Mouse (Mus musculus) right cerebral cortex, postnatal 10 days (tissue): ENCODE measurements around the gene Pls1.

ENCODE experiments used
- DNase-seq, 2 experiments: peaks; one replicate each; pipeline ENCODE4 v3.0.0; 2021; ENCODE audit warnings: low spot score in 2 of 2

Pls1 gene

GRCm38 (mm10) chr9:95844825-95845460 is at the start of gene Pls1:
Pls1 (minus strand) TSS chr9:95845311.
- DNase-seq = peak; percentile 88 to 92

GRCm38 (mm10) chr9:95882751-95883150 is 37.6 kb upstream of the Pls1 start:
- DNase-seq = no peak

- no peak for DNase-seq
Measured at GRCm38 (mm10) chr9:95878246-95878645, 33.1 kb upstream of the Pls1 start.

DNA sequence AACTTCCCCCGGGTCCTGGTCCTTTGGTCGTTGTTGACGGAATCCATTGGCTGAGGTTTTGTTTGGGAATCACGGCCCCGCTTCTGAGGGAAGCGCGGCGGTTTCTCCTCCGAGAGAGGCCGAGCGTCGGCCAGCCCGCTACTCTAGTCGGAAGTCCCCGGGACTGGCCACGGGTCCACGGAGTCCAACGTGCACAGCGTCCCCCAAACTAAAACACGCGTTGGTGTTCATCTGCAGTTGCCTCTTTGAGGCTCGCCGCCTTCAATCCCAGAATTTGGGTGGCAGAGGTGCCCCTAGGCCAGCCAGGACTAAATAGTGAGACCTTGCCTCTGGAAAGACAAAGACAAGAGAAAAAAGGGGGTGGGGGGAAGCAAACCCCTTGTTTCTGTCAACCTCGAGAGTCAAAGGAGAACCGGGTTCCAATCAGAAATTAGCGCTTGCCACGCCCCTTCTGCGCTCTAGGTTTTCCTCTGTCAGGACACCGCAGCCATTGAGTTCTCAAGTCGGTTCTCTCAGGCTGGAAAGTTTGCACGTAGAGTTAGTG is 13.0 kb upstream of the Pls1 start:
- no peak for DNase-seq

- DNase-seq = peak; percentile 94 to 95
Measured at GRCm38 (mm10) chr9:95857414-95858026, 12.4 kb upstream of the Pls1 start, which contains the start of gene Atr. Atr (plus strand) TSS chr9:95857597.

DNA sequence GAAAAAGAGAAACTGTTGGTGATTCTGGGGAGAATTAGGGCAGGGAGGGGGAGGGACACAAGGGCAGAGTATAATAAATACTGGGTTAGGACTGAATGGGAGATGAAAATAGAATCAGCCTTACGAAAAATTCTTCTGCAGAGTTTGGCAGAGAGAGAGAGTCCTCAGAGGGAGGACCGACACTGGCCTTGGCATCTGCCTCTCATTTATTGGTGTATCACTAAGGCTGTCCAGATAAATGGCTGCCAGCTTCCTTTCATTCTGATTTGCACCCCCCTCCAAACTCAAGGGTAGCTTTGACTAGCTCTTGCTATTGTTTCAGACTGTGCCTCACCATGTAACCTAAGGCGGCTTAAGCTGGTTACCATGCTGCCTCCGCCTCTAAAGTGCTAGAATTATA is 10.9 kb upstream of the Pls1 start:
- DNase-seq = no peak

DNA sequence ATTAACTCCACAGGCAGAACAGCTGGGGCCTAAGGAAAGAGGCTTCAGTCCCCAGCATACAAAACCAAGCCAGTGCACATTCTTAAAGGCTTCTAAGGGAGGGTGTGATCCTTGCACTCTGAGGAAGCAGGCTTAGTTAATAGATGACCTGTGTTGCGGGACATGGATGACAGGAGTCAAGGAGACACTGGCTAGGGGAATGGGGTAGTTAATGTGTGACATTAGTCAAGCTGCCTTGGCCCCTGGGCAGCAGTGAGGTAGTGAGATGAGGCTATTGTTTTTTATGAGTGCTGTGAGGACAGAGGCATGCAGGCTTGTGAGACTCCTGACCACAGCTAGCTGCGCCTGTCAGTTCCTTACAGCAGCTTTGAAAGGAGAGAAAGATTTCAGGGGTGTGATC is 9.8 kb upstream of the Pls1 start:
- DNase-seq = no peak

DNA sequence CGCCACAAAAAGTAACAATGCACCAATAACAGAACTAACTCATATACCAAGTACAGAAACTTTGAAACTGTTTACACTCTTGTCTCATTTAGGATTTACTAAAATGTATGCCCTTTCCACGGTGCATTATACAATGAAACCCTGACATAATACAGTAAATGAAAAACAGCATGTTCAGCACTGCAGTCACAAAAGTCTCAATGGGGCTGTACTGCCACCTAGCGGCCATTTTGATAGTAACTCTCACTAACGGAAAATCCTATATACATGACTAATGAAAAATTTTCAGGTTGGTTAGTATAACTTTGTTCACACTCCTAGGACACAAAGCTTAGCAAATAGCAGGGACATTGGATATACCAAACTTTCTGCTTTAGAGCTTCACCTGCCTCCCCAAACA is 7.8 kb upstream of the Pls1 start:
- peak; percentile 75 to 88 for DNase-seq

DNA sequence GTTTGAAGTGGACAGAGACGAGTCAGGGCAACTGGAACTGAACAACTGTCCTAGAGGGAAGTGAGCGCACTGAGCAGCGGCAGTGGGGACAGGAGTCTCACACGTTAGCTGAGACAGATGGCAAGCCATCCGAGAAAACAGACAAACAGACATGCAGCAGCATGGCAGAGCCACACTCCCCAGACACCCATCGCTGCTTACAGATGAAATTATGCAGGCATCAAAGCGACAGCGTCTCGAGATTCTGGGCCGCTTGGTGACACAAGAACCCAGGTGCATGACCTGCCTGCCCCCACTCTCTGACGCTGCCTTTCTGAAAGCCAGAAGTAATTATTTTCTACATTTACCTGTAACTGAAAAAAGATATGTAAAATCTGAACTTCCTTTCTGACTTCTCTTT is 6.6 kb upstream of the Pls1 start:
- no peak for DNase-seq

- no peak for DNase-seq
Measured at GRCm38 (mm10) chr9:95845711-95846110, 600 bp upstream of the Pls1 start.

GRCm38 (mm10) chr9:95839424-95839823 is 5.7 kb downstream of the Pls1 start:
- no peak for DNase-seq

DNA sequence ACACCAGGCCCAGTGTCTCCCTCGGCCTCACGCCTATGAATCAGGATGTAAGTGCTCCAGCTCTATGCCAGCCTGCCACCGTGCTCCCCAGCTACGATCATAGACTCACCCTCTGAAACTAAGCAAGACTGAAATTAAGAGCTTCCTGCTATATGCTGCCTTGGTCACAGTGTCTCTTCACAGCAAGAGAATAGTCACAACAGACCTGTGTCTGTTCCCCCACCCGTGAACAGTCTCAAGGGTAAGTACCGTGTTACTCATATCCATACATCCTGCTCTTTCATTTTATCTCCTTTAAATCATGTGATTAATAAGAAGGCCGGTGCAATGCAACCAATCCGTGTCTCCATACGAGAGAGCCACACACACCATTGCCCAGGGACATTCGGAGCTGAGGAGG is 9.4 kb downstream of the Pls1 start:
- DNase-seq = no peak

- no peak for DNase-seq
Measured at GRCm38 (mm10) chr9:95834799-95835198, 10.3 kb downstream of the Pls1 start.

DNA sequence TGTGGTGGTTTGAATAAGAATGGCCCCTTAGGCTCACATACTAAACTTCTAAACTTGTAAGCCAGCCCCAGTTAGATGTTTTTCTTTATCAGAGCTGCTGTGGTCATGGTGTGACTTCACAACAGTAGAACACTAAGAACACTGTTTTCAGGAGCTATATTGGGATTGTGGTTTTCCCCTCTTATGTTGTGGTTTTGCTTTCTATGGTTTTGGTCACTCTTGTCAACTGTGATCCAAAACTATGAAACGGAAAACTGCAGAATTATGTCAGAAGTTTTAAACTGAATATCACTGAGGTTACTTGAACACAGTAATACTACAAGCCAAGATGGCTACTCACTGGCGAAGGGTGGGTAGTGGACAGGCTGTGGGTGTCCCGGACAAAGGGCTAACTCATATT is 12.4 kb downstream of the Pls1 start:
- DNase-seq = no peak

DNA sequence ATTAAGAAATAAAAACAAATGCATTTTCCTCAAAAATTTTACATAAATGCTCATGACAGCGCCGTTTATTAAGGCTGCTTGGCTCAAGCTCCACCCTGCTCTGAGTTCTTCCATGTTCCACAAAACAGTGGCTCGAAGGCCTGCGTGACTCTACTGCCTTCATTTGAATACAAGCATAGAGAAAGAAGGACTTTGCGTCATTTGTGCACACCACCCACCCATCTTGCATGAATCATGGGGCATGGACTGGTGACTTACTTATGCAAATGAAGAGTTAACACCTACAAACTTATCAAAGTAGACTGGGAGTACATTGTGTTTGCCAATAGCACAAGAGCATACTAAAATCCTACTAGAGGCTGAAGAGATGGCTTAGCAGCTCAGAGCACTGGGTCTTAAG is 17.5 kb downstream of the Pls1 start:
- no peak for DNase-seq

GRCm38 (mm10) chr9:95822531-95822930 is 22.6 kb downstream of the Pls1 start:
- no peak for DNase-seq

DNA sequence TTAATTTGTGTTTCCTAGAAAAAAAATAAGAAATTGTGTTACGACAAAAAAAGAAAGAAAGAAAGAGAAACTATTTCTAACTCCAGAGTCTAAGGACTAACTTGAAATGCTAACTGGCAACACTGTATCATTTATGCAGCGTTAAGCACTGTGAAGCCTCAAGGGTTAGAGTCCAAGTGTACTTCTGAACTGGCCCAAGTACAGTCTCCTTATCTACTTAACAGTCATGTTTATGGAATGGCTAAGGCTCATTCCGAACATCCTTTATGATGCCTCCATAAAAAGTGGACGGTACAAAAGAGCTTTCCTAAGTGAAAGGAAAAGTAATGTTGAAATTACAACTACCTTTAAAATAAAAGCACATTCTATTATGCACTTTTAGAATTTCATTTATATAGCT is 29.4 kb downstream of the Pls1 start:
- DNase-seq = no peak

GRCm38 (mm10) chr9:95815015-95815673 is 30.0 kb downstream of the Pls1 start:
- DNase-seq = no peak

DNA sequence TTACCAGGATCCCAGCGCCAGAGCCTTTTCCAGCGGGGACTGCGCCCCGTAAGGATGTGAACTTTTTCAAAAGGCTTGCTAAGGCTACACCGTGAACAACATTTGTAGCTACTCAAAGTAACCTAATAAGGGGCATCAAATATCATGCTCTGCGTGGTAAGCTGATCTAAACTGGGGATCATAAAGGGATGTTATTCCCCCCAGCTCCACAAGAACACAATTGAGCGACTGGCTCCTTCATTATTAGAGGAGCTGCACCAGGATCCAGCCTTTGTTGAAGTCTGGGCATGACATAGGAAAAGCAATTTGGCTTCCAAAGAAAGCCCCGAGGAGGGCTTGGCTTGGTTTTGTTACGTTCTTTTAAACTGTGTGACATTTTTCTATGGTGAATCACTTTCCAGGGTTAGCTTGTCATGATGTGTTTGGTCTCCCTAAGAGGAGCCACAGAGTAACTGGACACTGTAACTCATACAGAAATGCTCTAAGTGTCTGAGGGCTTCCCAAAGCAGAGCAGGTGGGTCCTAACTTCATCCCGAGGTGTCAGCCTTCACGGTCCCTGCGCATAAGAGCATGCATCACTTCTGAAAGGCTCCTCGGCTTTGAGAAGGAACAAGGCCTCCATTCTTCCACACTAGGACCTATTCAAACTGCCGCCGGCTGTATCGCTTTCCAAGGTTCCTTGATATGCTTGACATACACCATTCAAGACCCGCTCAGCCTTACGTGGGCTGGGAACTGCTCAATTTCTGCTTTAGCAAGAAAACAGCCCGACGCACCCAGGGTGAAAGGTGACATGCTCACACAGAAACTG is 31.2 kb downstream of the Pls1 start:
- DNase-seq = peak; percentile 35 to 43

DNA sequence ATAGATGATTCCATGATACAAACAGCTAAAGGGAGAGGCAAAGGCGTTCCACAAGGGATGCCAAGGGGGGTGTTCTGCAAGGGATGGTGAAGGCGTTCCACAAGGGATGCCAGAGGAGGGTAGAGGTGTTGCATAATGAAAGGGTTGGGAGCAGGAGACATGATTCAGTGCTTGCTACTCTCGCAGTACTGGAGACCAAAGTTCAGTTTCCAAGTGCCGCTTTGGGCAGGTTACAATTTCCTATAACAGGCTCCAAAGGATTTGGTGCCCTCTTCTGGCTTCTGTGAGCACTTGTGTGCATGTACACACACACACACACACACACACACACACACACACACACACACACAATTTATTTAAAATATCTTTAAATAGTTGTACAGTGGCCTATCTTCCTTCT is 33.3 kb downstream of the Pls1 start:
- no peak for DNase-seq

DNA sequence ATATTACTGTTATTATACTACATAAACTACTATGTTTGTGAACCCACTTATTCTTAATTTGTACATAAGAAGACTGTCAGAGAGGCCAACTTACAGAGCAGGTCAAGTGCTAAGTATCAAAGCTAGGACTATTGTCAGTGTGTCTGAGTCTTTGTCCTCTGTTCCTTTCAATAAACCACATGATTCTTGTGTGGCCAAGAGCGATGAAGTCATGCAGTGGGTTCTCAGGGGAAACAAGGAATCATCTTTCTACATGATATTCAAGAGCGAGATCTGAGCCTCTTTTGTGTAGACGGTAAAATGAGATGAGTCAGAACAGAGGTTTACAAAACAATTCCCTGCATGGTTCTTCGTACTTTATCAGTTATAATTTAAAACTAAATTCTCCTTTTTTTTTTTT is 35.5 kb downstream of the Pls1 start:
- no peak for DNase-seq

- no peak for DNase-seq
Measured at GRCm38 (mm10) chr9:95805449-95805848, 39.7 kb downstream of the Pls1 start.
